Mouse (Mus musculus) megakaryocyte progenitor cell, adult 5-6 weeks (primary cell): ENCODE measurements at regions not wholly inside any gene's neighbourhood (a gene's known extent, or its start where the extent isn't known, plus 50 kb on each side); places are given as distances from the start of the nearest gene placed in this dataset.

Source experiments
- ATAC-seq: replicated peaks from 2 replicates; pipeline ENCODE4 v1.8.0; 2016; ENCODE audit warnings: mild to moderate bottlenecking, moderate TSS enrichment, inconsistent platforms; ENCODE audit not compliant: poor library complexity

DNA sequence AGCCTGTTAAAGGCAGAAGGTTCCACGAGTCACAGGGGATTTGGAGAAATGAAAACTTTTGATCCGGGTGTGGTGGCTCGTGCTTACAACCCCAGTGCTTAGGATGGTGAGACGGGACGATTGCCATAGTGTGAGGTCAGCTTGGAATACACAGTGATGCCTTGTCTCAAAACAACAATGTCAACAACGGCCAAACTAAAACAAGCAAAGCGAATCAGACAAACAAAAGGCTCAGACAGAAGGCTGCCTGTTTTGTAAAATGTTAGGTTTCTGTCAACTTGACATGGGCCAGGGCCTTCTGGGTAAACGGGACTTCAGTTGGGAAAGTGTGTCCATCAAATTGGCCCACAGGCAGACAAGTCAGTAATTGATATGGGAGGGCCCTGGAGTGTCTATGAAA lies 201.6 kb downstream of the Etnk1 start:
- no peak for ATAC-seq

GRCm38 (mm10) chr6:143372487-143372886 lies 205.5 kb downstream of the Etnk1 start:
- ATAC-seq, result no peak

- ATAC-seq, result peak; percentile 96
Observed at GRCm38 (mm10) chr6:143373686-143374273, 206.8 kb downstream of the Etnk1 start.

DNA sequence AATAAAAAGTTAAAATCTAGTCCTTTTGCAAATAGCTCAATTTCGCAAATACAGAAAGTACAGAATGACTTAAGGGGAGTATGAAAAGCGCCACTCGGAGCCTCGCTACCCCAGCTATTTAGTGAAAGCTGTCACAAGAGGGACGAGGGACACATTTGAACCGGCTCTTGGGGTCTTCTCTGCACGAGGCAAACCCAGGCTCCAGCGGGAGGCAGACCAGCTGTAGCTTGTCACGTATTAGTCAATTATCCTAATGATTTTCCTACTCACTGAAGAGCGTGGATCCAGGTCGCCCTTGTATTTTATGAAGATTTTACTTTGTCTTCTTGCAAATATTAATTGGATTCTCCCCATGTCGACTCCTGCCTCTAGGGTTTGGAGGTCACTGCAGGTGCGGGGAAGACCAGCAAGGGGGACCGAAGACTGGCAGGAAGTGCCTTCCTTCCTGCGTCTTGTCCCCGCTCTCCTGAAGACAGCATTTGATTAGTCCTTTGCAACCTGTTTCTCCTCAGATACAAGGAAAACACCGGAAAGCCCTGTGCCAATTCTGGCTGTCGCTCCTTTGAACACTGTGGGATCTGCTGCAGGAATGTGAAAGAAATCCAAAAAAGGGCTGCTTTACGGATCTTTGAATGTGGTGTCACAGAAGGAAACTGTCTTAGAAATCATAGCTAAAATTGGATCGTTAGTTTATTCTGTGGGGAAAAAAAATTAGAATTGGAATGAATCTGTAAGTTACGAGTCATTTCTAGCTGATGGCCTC lies 209.1 kb downstream of the Etnk1 start:
- ATAC-seq, result no peak

DNA sequence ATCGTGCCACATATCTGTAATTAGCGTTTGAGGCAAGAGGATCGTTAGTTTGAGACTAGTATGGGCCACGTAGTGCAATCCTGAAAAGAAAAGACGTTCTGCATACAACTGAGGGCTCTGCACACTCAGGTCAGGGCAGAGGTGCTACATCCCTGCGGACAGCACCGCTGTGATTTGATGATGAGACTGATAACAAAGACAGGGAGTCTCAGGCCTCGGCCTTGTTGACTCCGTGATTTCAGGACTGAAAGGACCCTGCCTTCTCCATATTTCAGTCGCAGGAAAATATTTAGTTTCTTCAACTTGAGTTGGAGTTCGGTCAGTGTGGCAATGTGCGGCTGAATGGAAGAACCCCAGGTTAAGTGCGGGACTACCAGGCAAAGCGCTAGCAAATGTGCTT lies 210.1 kb downstream of the Etnk1 start:
- no peak for ATAC-seq

DNA sequence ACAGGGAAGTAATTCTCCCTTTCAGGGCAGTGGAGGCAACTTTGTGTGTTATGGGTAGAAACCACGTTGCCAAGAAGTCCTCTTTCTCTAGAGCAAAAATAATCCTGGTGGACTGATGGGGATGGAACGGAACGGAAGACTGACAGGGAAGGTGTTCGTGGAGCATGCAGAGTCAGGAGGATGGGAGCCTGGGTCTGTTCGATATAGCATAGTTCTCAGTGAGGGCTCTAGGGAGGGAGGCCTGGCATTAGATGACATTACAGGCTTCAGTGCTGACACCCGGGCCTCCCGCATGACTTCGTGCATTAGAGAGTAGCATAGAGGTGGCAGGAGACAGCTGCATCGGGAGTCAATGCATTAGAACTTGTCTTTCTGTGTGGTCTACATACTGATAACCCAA lies 211.1 kb downstream of the Etnk1 start:
- no peak for ATAC-seq

DNA sequence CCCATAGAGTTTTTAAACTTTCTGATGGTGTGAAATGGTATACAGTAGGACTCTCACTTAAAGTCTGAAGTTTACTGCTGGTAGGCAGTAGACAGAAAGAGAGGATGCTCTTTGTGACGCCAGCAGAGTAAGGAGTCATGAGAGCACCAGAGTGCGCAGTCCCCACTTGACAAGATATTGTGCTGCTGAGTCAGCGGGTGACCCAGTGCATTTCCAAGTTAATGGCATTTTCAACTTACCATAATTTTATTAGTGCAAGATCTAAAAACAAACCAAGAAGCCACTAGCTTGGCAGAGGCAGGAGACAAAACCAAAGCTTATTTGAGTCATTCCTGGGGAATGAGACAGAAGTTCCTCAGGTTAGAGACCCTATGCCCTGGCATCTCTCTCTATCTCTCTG lies 213.5 kb downstream of the Etnk1 start:
- no peak for ATAC-seq

- no peak for ATAC-seq
Observed at GRCm38 (mm10) chr6:143386597-143387450, 219.8 kb downstream of the Etnk1 start.

GRCm38 (mm10) chr6:143393543-143394207 lies 226.7 kb downstream of the Etnk1 start:
- 0 out of 2 replicates have a peak, but pooled peaks have one; percentile 14 for ATAC-seq

GRCm38 (mm10) chr6:143394377-143394776 lies 227.4 kb downstream of the Etnk1 start:
- no peak for ATAC-seq

DNA sequence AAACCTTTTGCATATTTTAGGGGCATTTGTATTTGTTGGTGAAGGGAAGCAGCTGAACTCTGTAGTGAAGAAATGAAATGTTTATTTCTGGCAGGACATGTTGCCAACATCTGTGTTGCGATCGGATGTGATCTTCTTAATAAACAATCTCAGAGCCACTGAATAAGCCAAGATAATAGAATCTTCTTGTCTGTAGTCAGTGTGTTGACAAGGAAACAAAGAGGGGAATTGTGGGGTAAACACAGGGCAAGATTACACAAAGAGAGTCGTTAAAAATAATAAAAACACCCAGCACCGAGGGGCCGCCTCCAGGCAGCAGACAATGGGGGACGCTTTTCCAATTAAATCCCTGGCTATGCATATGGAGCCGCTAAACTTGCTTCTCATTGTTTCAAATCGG lies 234.4 kb downstream of the Etnk1 start:
- no peak for ATAC-seq

DNA sequence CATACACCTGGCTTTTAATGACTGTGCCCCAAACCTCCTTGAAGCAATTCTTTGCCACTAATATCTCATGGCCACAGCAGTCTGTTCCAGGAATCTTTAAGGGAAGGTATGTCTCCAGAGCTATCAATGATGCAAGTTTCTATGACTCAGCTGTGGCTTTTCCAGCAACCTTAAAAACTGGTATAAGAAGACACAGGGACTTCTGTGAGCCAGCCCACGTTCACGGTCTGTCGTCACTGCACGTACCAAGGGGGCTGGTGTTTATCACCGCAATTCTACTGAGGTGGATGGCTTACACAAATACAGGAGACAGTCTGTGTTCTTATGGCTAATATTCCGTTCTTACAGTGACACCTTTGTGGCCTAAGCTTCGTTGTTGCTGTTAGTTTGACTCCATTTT lies 234.9 kb downstream of the Etnk1 start:
- no peak for ATAC-seq

DNA sequence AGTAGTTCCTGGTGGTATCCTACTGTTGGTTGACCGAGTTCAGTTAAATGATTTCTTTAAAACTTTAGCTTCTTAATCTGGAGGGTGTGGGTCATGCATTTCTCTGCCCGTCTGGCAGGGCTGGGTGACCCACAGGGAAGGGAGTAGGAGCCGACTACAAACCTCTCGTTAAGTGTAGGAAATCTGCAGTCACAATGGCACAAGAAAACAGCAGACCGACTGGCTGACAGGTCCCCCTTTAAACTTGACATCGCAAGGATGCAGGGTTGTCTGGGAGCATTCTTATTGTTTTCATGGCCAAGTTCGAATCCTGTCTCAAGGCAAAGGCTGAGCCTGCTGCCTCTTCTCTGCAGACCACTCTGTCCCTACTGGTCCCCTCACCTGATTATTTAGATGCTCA lies 235.7 kb downstream of the Etnk1 start:
- ATAC-seq, result no peak

- no peak for ATAC-seq
Observed at GRCm38 (mm10) chr6:143404521-143404920, 237.5 kb downstream of the Etnk1 start.

DNA sequence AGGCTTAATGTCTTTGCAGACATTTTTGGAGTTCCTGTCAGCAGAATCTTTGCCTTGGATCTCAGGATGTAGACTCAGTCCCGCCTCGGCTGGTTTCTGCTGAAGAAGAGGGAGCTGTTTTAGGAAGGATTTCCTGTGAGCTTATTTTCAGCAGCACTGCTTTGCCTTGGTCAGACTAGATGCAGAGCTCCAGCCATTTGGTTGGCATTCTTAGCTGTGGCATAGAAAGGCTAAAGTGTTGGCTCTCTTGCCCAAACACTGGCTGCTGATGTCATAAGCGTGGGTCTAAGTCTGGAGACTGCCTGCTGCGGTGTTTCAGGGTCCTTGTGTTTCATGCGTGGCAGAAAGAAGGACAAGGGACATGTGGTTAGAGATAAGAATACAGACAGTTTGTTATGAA lies 245.0 kb downstream of the Etnk1 start:
- no peak for ATAC-seq

DNA sequence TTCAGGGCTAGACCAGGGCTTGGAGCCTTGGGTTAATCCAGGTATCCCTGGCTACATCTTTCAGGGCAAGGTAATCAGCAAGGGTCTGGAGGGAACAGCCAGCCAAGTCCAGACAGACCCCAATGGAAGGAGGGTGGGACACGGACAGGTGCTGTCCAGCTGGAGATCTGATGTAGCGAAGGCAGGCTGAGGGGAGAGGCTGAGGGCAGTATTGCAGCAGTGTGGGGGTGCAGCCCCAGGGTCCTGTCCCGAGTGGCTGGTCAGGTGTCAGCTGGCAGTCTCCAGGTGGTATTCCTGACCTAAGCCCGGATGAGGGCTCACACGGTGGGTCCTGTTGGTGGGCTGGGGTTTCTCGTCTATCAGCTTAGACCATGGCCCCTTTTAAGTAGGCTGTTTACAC lies 245.7 kb downstream of the Etnk1 start:
- ATAC-seq, result no peak

- no peak for ATAC-seq
Observed at GRCm38 (mm10) chr6:143414590-143415382, 247.8 kb downstream of the Etnk1 start.

DNA sequence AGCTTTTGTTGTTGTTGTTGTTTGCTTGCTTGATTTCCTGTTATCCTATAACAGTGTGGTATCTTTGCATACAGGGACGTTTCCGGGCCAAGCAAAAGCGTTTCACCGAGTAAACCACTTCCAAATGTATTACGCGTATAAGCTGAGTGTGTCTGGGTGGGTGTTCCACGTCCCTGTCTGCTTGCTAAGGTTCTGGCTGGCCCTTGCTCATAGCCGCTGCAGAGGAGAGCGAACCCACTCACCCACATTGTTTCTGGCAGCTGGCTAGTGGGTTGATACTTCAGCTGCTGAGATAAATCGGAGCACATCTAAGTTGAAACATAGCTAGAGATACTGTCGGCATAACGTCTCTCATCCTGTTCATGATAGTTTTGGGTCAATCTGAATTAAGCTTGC lies 248.4 kb downstream of the Etnk1 start:
- ATAC-seq, result no peak

- no peak for ATAC-seq
Observed at GRCm38 (mm10) chr6:143419872-143420271, 252.9 kb downstream of the Etnk1 start.

- ATAC-seq, result no peak
Observed at GRCm38 (mm10) chr6:143423026-143423425, 256.0 kb downstream of the Etnk1 start.
